ENCODE assay signal across 27 mouse cellular contexts in the genomic region with DNA sequence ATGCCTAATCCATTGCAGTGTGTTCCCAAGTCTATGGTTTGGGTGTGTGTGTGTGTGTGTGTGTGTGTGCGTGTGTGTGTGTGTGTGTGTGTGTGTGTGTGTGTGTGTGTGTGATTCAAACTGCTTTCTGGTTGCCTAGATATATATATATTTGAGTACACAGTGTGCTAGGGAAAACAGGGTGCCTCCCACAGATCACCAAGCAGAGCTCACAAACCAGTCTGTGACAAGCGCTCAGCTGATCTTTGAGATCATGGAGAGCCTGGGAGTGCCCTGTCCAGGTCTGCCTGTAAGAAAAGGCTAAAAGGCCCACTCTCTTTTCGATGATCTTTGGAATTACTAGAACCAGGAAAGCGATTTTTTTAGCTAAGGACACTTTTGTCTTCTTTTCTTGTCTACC. TPM values are rescaled to one million over a fixed set of nuclear protein-coding genes. Genes with fewer than 3 reads are reported as not detected.
A peak's percentile ranks its signal among the peaks of the same experiment; 100 is the strongest.
DNase-seq lines count a peak whose midpoint lies in the region; ATAC-seq and TF ChIP-seq lines count a peak whose summit lies in the region.
"Had no signal": no experiment of that assay in that cellular context is flagged by ENCODE, and none has a peak within 500 bp of the region (broad histone marks: within the 10 kb centered on the region; RNA-seq: fewer than 3 reads in every experiment).

No protein-coding gene starts in this region.

- no peak overlapping the region for H3K9ac ChIP-seq in heart, adult 2 months (ENCODE audit: low read depth, low read length)
- no peak overlapping the region for H3K9ac ChIP-seq in lung, postnatal 0 days (replicated peaks; ENCODE audit: low read depth)
- H3K9ac ChIP-seq: forebrain, embryonic 13.5 days; heart, embryonic 15.5 days; liver, postnatal 0 days; midbrain, embryonic 15.5 days; neural tube, embryonic 12.5 days had no signal

- ATAC-seq in lung, postnatal 0 days: no peak
- ATAC-seq in megakaryocyte progenitor cell, adult 5-6 weeks (replicated peaks; ENCODE audit: poor library complexity): no peak
- ATAC-seq: CD4-positive, CD25-positive, alpha-beta regulatory T cell, adult 4 months; forebrain, embryonic 13.5 days; midbrain, embryonic 15.5 days had no signal

- H3K79me2 ChIP-seq in heart, adult 2 months (replicated peaks; ENCODE audit: control insufficient read depth, insufficient read depth, low read length): no peaks in the 10 kb centered on the region

- intact Hi-C loops in heart, adult 2 months (cut with DNase I): loop anchor here (1.0 to 2.0 kb wide), 2 partner anchors 38 to 66 kb away; no protein-coding TSS in a partner anchor
- intact Hi-C loops in heart, postnatal 14 days (cut with DNase I): loop anchor here (1.0 to 5.0 kb wide), 4 partner anchors 42 to 162 kb away; no protein-coding TSS in a partner anchor

- peaks cover 17% of the 10 kb centered on the region for H3K4me1 ChIP-seq in heart, adult 2 months (ENCODE audit: control insufficient read depth, insufficient read depth, low read length)
- 0 out of 2 replicates have a peak, but pooled peaks cover 3% of the 10 kb centered on the region for H3K4me1 ChIP-seq in lung, postnatal 0 days (ENCODE audit: insufficient read depth, low read depth, low read length)
- no peaks in the 10 kb centered on the region for H3K4me1 ChIP-seq in small intestine, adult 2 months (ENCODE audit: control insufficient read depth, insufficient read depth, insufficient read length, low read length)
- H3K4me1 ChIP-seq: forebrain, embryonic 13.5 days; heart, embryonic 15.5 days; midbrain, embryonic 15.5 days had no signal

- no peak overlapping the region for H3K4me3 ChIP-seq in heart, adult 2 months
- no peak overlapping the region for H3K4me3 ChIP-seq in lung, postnatal 0 days (ENCODE audit: low read depth, low read length)
- H3K4me3 ChIP-seq in small intestine, adult 2 months (ENCODE audit: low read depth, low read length): no peak overlapping the region
- H3K4me3 ChIP-seq: erythroblast, embryonic 14.5 days; forebrain, embryonic 13.5 days; heart, embryonic 15.5 days; layer of hippocampus, adult 2 months; midbrain, embryonic 15.5 days; neural tube, embryonic 12.5 days had no signal

- TF ChIP-seq CTCF in heart, adult 2 months (IDR thresholded peaks at IDR 0.05): no peak
- TF ChIP-seq CTCF in lung, postnatal 0 days (IDR thresholded peaks at IDR 0.05): no peak
- no peak for TF ChIP-seq CTCF in small intestine, adult 2 months (IDR thresholded peaks at IDR 0.05; ENCODE audit: extremely low read depth, insufficient read length, insufficient replicate concordance, low read depth, low read length)

- TF ChIP-seq EP300 in heart, adult 2 months (IDR thresholded peaks at IDR 0.05; ENCODE audit: insufficient read depth, low read depth, low read length): no peak
- no peak for TF ChIP-seq EP300 in lung, postnatal 0 days (IDR thresholded peaks at IDR 0.05)

- DNase-seq in heart, adult 2 months: no peak
- no peak for DNase-seq in heart, postnatal 14 days
- DNase-seq in lung, postnatal 0 days (ENCODE audit: low spot score): no peak
- DNase-seq in lung, adult 18-20 months: no peak
- no peak for DNase-seq in adrenal gland, postnatal 14 days

- peak overlapping the region; percentile 75 for H3K27ac ChIP-seq in heart, adult 2 months
- H3K27ac ChIP-seq in lung, postnatal 0 days (ENCODE audit: low read length): peak overlapping the region; percentile 62; the same call in 1 of the 2 replicates
- H3K27ac ChIP-seq in small intestine, adult 2 months (ENCODE audit: insufficient read depth, low read depth, low read length): peak overlapping the region; percentile 31; the same call in 1 of the 2 replicates
- H3K27ac ChIP-seq: forebrain, embryonic 13.5 days; midbrain, embryonic 15.5 days; neural tube, embryonic 12.5 days had no signal

- no peak for TF ChIP-seq POLR2A in heart, adult 2 months (IDR thresholded peaks at IDR 0.05; ENCODE audit: insufficient read depth, low read depth, low read length)
- no peak for TF ChIP-seq POLR2A in small intestine, adult 2 months (IDR thresholded peaks at IDR 0.05; ENCODE audit: low read depth, low read length)

- H3K9me3 ChIP-seq in lung, postnatal 0 days (ENCODE audit: low read length): no peaks in the 10 kb centered on the region
- H3K9me3 ChIP-seq: forebrain, embryonic 13.5 days; heart, embryonic 15.5 days; midbrain, embryonic 15.5 days; neural tube, embryonic 12.5 days had no signal

- 88% methylated on average over 4 of the region's 4 CpGs for WGBS in heart, adult 2 months
- WGBS in lung, postnatal 0 days: 80% methylated on average over 4 of the region's 4 CpGs
- 80% methylated on average over 4 of the region's 4 CpGs for WGBS in small intestine, adult 2 months

- H3K36me3 ChIP-seq in heart, adult 2 months (ENCODE audit: control insufficient read depth, insufficient read depth, low read length): no peaks in the 10 kb centered on the region
- H3K36me3 ChIP-seq in lung, postnatal 0 days (ENCODE audit: insufficient read depth, low read length): no peaks in the 10 kb centered on the region
- no peaks in the 10 kb centered on the region for H3K36me3 ChIP-seq in small intestine, adult 2 months (ENCODE audit: control insufficient read depth, insufficient read depth, low read length)
- H3K36me3 ChIP-seq: heart, embryonic 15.5 days; midbrain, embryonic 15.5 days; neural tube, embryonic 12.5 days had no signal

- no peaks in the 10 kb centered on the region for H3K27me3 ChIP-seq in heart, adult 2 months (ENCODE audit: control insufficient read depth, insufficient read depth, low read length)
- no peaks in the 10 kb centered on the region for H3K27me3 ChIP-seq in lung, postnatal 0 days (replicated peaks; ENCODE audit: insufficient read depth, low read length)
- no peaks in the 10 kb centered on the region for H3K27me3 ChIP-seq in small intestine, adult 2 months (ENCODE audit: control insufficient read depth, insufficient read depth, low read length)
- H3K27me3 ChIP-seq: forebrain, embryonic 13.5 days; midbrain, embryonic 15.5 days; neural tube, embryonic 12.5 days had no signal

- H3K4me2 ChIP-seq in lung, postnatal 0 days (replicated peaks; ENCODE audit: low read depth, low read length): no peak overlapping the region
- H3K4me2 ChIP-seq: forebrain, embryonic 13.5 days; heart, embryonic 15.5 days; liver, embryonic 11.5 days; midbrain, embryonic 15.5 days; neural tube, embryonic 12.5 days had no signal

RNA-seq across cellular contexts. Expression of a gene that starts 26.8 kb away (rescaled TPM):
- not detected for total RNA-seq in heart, adult 2 months (2021)
- polyA plus RNA-seq in heart, adult 2 months (2012; rRNA removed): not detected in 2 replicates
- not detected for total RNA-seq in heart, postnatal 14 days (2021)
- not detected in 2 replicates for polyA plus RNA-seq in lung, postnatal 0 days (2015; fragmentation: Nextera tagmentation; extraction: Ambion mirVana)
- 2.5 TPM in 1 of 2 replicates, not detected in the other for polyA plus RNA-seq in small intestine, adult 2 months (2012; rRNA removed)
- 1.3 and 46.7 TPM in 2 replicates for total RNA-seq in adrenal gland, postnatal 14 days (2021)
- not detected in 2 replicates for total RNA-seq in megakaryocyte progenitor cell, adult 5-6 weeks (2015)
- not detected in 2 replicates for total RNA-seq in megakaryocyte progenitor cell, adult 5-6 weeks (2017)
- total RNA-seq: gastrocnemius, postnatal 14 days; heart, adult 18-20 months; layer of hippocampus, adult 2 months; layer of hippocampus, postnatal 36 days; left cerebral cortex, postnatal 10 days; megakaryocyte-erythroid progenitor cell, adult 5-6 weeks had no signal
- polyA plus RNA-seq: CD4-positive, CD25-positive, alpha-beta regulatory T cell, adult 4 months; cortical plate, adult 2 months; embryonic facial prominence, embryonic 11.5 days; forebrain, embryonic 13.5 days; heart, embryonic 15.5 days; hindbrain, embryonic 11.5 days; limb, embryonic 11.5 days; midbrain, embryonic 15.5 days; neural tube, embryonic 12.5 days; thymus, postnatal 0 days; urinary bladder, adult 2 months had no signal

RNA-seq across cellular contexts. Expression of a gene that starts 34.2 kb away (rescaled TPM):
- total RNA-seq in heart, adult 2 months (2021): 10 to 100 TPM; 19.7 to 20.9 TPM
- polyA plus RNA-seq in heart, adult 2 months (2012; rRNA removed): 22.1 and 22.2 TPM in 2 replicates
- 10 to 100 TPM; 17.1 to 22.3 TPM for total RNA-seq in heart, postnatal 14 days (2021)
- polyA plus RNA-seq in lung, postnatal 0 days (2015; fragmentation: Nextera tagmentation; extraction: Ambion mirVana): 408 and 422 TPM in 2 replicates
- polyA plus RNA-seq in small intestine, adult 2 months (2012; rRNA removed): 67.9 and 221 TPM in 2 replicates
- 40.1 and 59.6 TPM in 2 replicates for total RNA-seq in adrenal gland, postnatal 14 days (2021)
- total RNA-seq in megakaryocyte progenitor cell, adult 5-6 weeks (2015): 8.4 and 10.1 TPM in 2 replicates
- total RNA-seq in megakaryocyte progenitor cell, adult 5-6 weeks (2017): 15.4 and 15.7 TPM in 2 replicates

RNA-seq across cellular contexts. Expression of a gene that starts 52.8 kb away (rescaled TPM):
- under 1 TPM; 0.68 to 0.97 TPM for total RNA-seq in heart, adult 2 months (2021)
- polyA plus RNA-seq in heart, adult 2 months (2012; rRNA removed): 0.29 and 0.31 TPM in 2 replicates
- total RNA-seq in heart, postnatal 14 days (2021): under 1 TPM; 0.24 to 0.79 TPM
- 0.58 and 0.67 TPM in 2 replicates for polyA plus RNA-seq in lung, postnatal 0 days (2015; fragmentation: Nextera tagmentation; extraction: Ambion mirVana)
- polyA plus RNA-seq in small intestine, adult 2 months (2012; rRNA removed): 0.60 and 2.2 TPM in 2 replicates
- total RNA-seq in adrenal gland, postnatal 14 days (2021): 2.7 and 3.0 TPM in 2 replicates
- total RNA-seq in megakaryocyte progenitor cell, adult 5-6 weeks (2015): 0.67 and 0.95 TPM in 2 replicates
- total RNA-seq in megakaryocyte progenitor cell, adult 5-6 weeks (2017): not detected in 2 replicates
- total RNA-seq: megakaryocyte-erythroid progenitor cell, adult 5-6 weeks had no signal
- polyA plus RNA-seq: erythroblast, embryonic 14.5 days had no signal
